Mouse (Mus musculus) G1E (cell line): ENCODE data around the gene Dennd1a. TPM values are rescaled to one million over a fixed set of nuclear protein-coding genes. Genes with fewer than 3 reads are reported as not detected.
A peak's percentile ranks its signal among the peaks of the same experiment; 100 is the strongest.

Experiments used
- ATAC-seq: 2 replicates; pipeline ENCODE4 v1.8.0; 2016; ENCODE audit warnings: mild to moderate bottlenecking; ENCODE audit not compliant: insufficient number of reproducible peaks, poor library complexity, low FRiP score, severe bottlenecking; ENCODE audit errors: extremely low read depth
- DNase-seq: peaks from one replicate; pipeline ENCODE4 v3.0.0; 2012; ENCODE audit warnings: low spot score
- H3K27me3 ChIP-seq: 2 replicates; pipeline ENCODE4 v1.6.1; 2012; ENCODE audit warnings: mild to moderate bottlenecking, low read length, inconsistent platforms; ENCODE audit not compliant: insufficient read depth
- H3K36me3 ChIP-seq: replicated peaks from 2 replicates; pipeline ENCODE3; 2012; ENCODE audit warnings: mild to moderate bottlenecking, inconsistent platforms
- H3K4me1 ChIP-seq: 2 replicates; pipeline ENCODE4 v1.6.1; 2012; ENCODE audit warnings: low read depth, low read length, inconsistent platforms, mixed read lengths; ENCODE audit not compliant: insufficient read depth
- H3K4me3 ChIP-seq: 2 replicates; pipeline ENCODE4 v1.5.1; 2012; ENCODE audit warnings: low read depth, mild to moderate bottlenecking, inconsistent platforms, low read length, moderate library complexity, mixed read lengths
- H3K9me3 ChIP-seq: replicated peaks from 2 replicates; pipeline ENCODE4 v1.6.1; 2012; ENCODE audit warnings: inconsistent platforms
- CTCF ChIP-seq: IDR thresholded peaks from 2 replicates; pipeline ENCODE4 v1.5.1; 2012; ENCODE audit warnings: low read depth, low read length, inconsistent platforms, mixed read lengths
- GATA1 ChIP-seq: IDR thresholded peaks from 2 replicates; pipeline ENCODE4 v1.6.1; 2012; ENCODE audit warnings: borderline replicate concordance, low read length, inconsistent platforms, mixed read lengths
- GATA2 ChIP-seq: IDR thresholded peaks from 2 replicates; pipeline ENCODE4 v1.6.1; 2012; ENCODE audit warnings: low read depth, low read length, inconsistent platforms, borderline replicate concordance
- POLR2AphosphoS5 ChIP-seq: IDR thresholded peaks from 2 replicates; pipeline ENCODE4 v1.6.1; 2012; ENCODE audit warnings: low read depth, low read length, inconsistent platforms; ENCODE audit not compliant: insufficient replicate concordance
- TAL1 ChIP-seq: conservative IDR thresholded peaks from 2 replicates; pipeline ENCODE4 v1.6.1; 2012; ENCODE audit warnings: low read depth, low read length, inconsistent platforms, mixed read lengths
- polyA plus RNA-seq: library from polyadenylated mRNA; stranded (reverse); fragments of >175 nt; gene quantifications from 2 replicates; pipeline ENCODE4 v1.2.3, GENCODE M21; 2012
- total RNA-seq, 2 experiments: library from RNA; stranded (forward) in 1 of 2; stranded (reverse) in 1 of 2; fragments of 200-1000 nt in 1 of 2; fragments of >200 nt in 1 of 2; fragmentation: Nextera tagmentation in 1 of 2; gene quantifications; 2 replicates each; pipeline ENCODE4 v1.2.3; 2014 to 2017

The Dennd1a gene
- 64.9 and 78.7 TPM in 2 replicates for total RNA-seq (2014; fragmentation: Nextera tagmentation)
- total RNA-seq (2017): 24.2 and 25.5 TPM in 2 replicates
- 71.0 and 80.8 TPM in 2 replicates for polyA plus RNA-seq

GRCm38 (mm10) chr2:38286733-38287551 is at the start of gene Dennd1a:
Gene Dennd1a (minus strand): TSS chr2:38287390.
- peak; percentile 71 for ATAC-seq
- Histone ChIP-seq H3K4me3 (peak within 1 kb of the TSS; percentile 97), H3K27me3 (no peaks in the 10 kb centered on the region), H3K36me3 (peaks cover 14% of the 10 kb centered on the region), H3K4me1 (peaks cover 39% of the 10 kb centered on the region), H3K9me3 (no peaks in the 10 kb centered on the region)
- peak; percentile 81 for DNase-seq
- TF ChIP-seq CTCF: no peak

- no peaks in the 10 kb centered on the region for H3K9me3 ChIP-seq
- TF ChIP-seq POLR2AphosphoS5 (no peak), GATA1 (no peak), GATA2 (no peak)
- H3K4me3 ChIP-seq: no peak overlapping the region
- no peaks in the 10 kb centered on the region for H3K36me3 ChIP-seq
- H3K27me3 ChIP-seq: peaks cover 70% of the 10 kb centered on the region
- peaks cover 37% of the 10 kb centered on the region for H3K4me1 ChIP-seq
- no peak for ATAC-seq
- no peak for DNase-seq
These were observed 49.4 kb upstream of the Dennd1a start for GRCm38 (mm10) chr2:38336606-38337005.

GRCm38 (mm10) chr2:38333586-38334119 is 46.5 kb upstream of the Dennd1a start:
- ATAC-seq (no peak), DNase-seq (no peak)
- Histone ChIP-seq H3K27me3 (peaks cover 40% of the 10 kb centered on the region), H3K4me3 (no peak overlapping the region), H3K9me3 (no peaks in the 10 kb centered on the region), H3K36me3 (no peaks in the 10 kb centered on the region), H3K4me1 (peaks cover 24% of the 10 kb centered on the region)
- TF ChIP-seq TAL1 (no peak), CTCF (no peak), GATA1 (no peak), POLR2AphosphoS5 (no peak), GATA2 (no peak)

- Histone ChIP-seq H3K27me3 (peaks cover 54% of the 10 kb centered on the region), H3K4me3 (no peak overlapping the region), H3K4me1 (peaks cover 15% of the 10 kb centered on the region; the same call in 1 of the 2 replicates), H3K36me3 (no peaks in the 10 kb centered on the region), H3K9me3 (no peaks in the 10 kb centered on the region)
- TF ChIP-seq POLR2AphosphoS5: no peak
- no peak for ATAC-seq
- DNase-seq: no peak
These were observed 39.5 kb upstream of the Dennd1a start for GRCm38 (mm10) chr2:38326671-38327070.

- Histone ChIP-seq H3K4me1 (peaks cover 14% of the 10 kb centered on the region), H3K27me3 (peaks cover 76% of the 10 kb centered on the region), H3K9me3 (no peaks in the 10 kb centered on the region), H3K4me3 (no peak overlapping the region), H3K36me3 (no peaks in the 10 kb centered on the region)
- ATAC-seq: no peak
- TF ChIP-seq TAL1 (no peak), GATA2 (no peak), GATA1 (no peak), CTCF (no peak), POLR2AphosphoS5 (no peak)
- no peak for DNase-seq
These were observed 36.2 kb upstream of the Dennd1a start for GRCm38 (mm10) chr2:38323380-38323779.

GRCm38 (mm10) chr2:38320911-38321310 is 33.7 kb upstream of the Dennd1a start:
- no peak for TF ChIP-seq CTCF
- TF ChIP-seq TAL1: no peak
- TF ChIP-seq GATA2: no peak
- no peak for TF ChIP-seq GATA1
- TF ChIP-seq POLR2AphosphoS5: no peak
- DNase-seq (no peak), ATAC-seq (no peak)
- H3K4me3 ChIP-seq: no peak overlapping the region
- H3K4me1 ChIP-seq: peaks cover 10% of the 10 kb centered on the region
- H3K27me3 ChIP-seq: peaks cover 75% of the 10 kb centered on the region
- H3K9me3 ChIP-seq: no peaks in the 10 kb centered on the region
- H3K36me3 ChIP-seq: no peaks in the 10 kb centered on the region
